ENCODE assay signal across 15 mouse cellular contexts in the genomic region with DNA sequence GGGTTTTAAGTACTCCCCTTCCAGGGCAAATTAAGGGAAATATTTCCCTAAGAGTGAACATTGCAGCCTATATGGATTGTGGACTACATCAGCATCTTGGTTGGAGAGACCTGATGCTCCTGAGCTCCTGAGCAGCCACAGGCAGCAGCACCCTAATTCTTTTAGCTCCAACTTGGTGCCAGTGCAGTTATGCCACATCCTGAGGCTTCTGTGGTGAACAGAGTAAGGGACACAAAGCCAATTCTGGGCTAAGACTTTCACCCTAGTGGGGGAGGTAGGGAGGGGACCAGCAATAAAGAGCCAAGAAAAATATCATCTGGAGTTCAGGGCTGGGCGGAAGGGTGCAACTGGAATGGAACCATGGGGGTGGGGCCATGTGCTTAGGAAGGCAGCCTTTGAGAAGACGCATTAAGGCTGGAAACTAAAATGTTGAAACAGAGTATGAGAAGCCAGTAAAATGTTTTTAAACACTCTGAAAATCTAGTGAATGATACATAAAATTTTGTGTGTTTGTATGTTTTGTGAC.
DNase-seq lines count a peak whose midpoint lies in the region.
"Had no signal": no experiment of that assay in that cellular context is flagged by ENCODE, and none has a peak within 500 bp of the region (broad histone marks: within the 10 kb centered on the region; RNA-seq: fewer than 3 reads in every experiment).

No protein-coding gene starts in this region.

- intact Hi-C loops in gastrocnemius, postnatal 14 days (cut with DNase I; ENCODE audit: low total_unique reads), result no loop called here

- no peak overlapping the region for H3K4me3 ChIP-seq in embryonic facial prominence, embryonic 10.5 days
- H3K4me3 ChIP-seq: embryonic facial prominence, embryonic 12.5 days; hindbrain, embryonic 13.5 days; left cerebral cortex, adult 2 months; limb, embryonic 15.5 days; lung, embryonic 15.5 days; midbrain, embryonic 15.5 days; neural tube, embryonic 12.5 days had no signal

- H3K4me1 ChIP-seq in embryonic facial prominence, embryonic 10.5 days, result no peaks in the 10 kb centered on the region
- H3K4me1 ChIP-seq: embryonic facial prominence, embryonic 12.5 days; hindbrain, embryonic 13.5 days; lung, embryonic 15.5 days; midbrain, embryonic 15.5 days; neural tube, embryonic 12.5 days had no signal

- H3K9me3 ChIP-seq in embryonic facial prominence, embryonic 10.5 days, result no peaks in the 10 kb centered on the region
- H3K9me3 ChIP-seq: embryonic facial prominence, embryonic 12.5 days; hindbrain, embryonic 13.5 days; limb, embryonic 15.5 days; lung, embryonic 15.5 days; midbrain, embryonic 15.5 days; neural tube, embryonic 12.5 days had no signal

- H3K36me3 ChIP-seq in embryonic facial prominence, embryonic 10.5 days (replicated peaks), result no peaks in the 10 kb centered on the region
- H3K36me3 ChIP-seq: embryonic facial prominence, embryonic 12.5 days; hindbrain, embryonic 13.5 days; limb, embryonic 15.5 days; lung, embryonic 15.5 days; midbrain, embryonic 15.5 days; neural tube, embryonic 12.5 days had no signal

- no peaks in the 10 kb centered on the region for H3K27me3 ChIP-seq in embryonic facial prominence, embryonic 10.5 days (replicated peaks; ENCODE audit: low read depth, poor library complexity, severe bottlenecking)
- H3K27me3 ChIP-seq: embryonic facial prominence, embryonic 12.5 days; hindbrain, embryonic 13.5 days; limb, embryonic 15.5 days; lung, embryonic 15.5 days; midbrain, embryonic 15.5 days; neural tube, embryonic 12.5 days had no signal

- WGBS in embryonic facial prominence, embryonic 10.5 days, result 87% methylated on average over 2 of the region's 2 CpGs

- DNase-seq in kidney, adult 11 months, result peak; percentile 24
- no peak for DNase-seq in kidney, adult 18-20 months
- DNase-seq in 416B (ENCODE audit: low read depth), result peak; percentile 43
- peak; percentile 26 for DNase-seq in gastrocnemius, postnatal 14 days
- peak; percentile 53 for DNase-seq in kidney, postnatal 10 days
- DNase-seq in embryonic facial prominence, embryonic 10.5 days (ENCODE audit: low spot score), result no peak
- no peak for DNase-seq in cerebellum, postnatal 25 days
- DNase-seq: cerebellum, adult 9-10 months had no signal

- H3K27ac ChIP-seq in embryonic facial prominence, embryonic 10.5 days (replicated peaks), result no peak overlapping the region
- H3K27ac ChIP-seq: embryonic facial prominence, embryonic 12.5 days; hindbrain, embryonic 13.5 days; left cerebral cortex, adult 2 months; limb, embryonic 15.5 days; lung, embryonic 15.5 days; midbrain, embryonic 15.5 days; neural tube, embryonic 12.5 days had no signal

Comparison
In these comparisons a context has a peak if more than half of its experiments do, and no peak if none do; other contexts are left out.
1. DNase-seq: peak in kidney, adult 11 months (single experiment), 416B (single experiment), gastrocnemius, postnatal 14 days (single experiment) and kidney, postnatal 10 days (single experiment); none in kidney, adult 18-20 months (single experiment), embryonic facial prominence, embryonic 10.5 days (single experiment) and cerebellum, postnatal 25 days (0 of 2).